Mouse (Mus musculus): ENCODE measurements at regions not wholly inside any gene's neighbourhood (a gene's known extent, or its start where the extent isn't known, plus 50 kb on each side); places are given as distances from the start of the nearest gene placed in this dataset.

- TF ChIP-seq CTCF (IDR thresholded peaks at IDR 0.05; ENCODE audit: low read depth, low read length) (no peak), EP300 (IDR thresholded peaks at IDR 0.05; ENCODE audit: insufficient read depth, low read depth, low read length) (no peak)
These were observed 130.6 kb upstream of the Klf12 start for GRCm38 (mm10) chr14:100415099-100415498.
